Mouse (Mus musculus) liver, postnatal 0 days (tissue): Measurements from ENCODE around the gene Mob1a.

Experiments
- CTCF ChIP-seq: sonication (generic); IDR thresholded peaks from 2 replicates; pipeline ENCODE4 v1.5.1; 2016; ENCODE audit warnings: antibody characterized with exemption, low read depth
- EP300 ChIP-seq: IDR thresholded peaks from 2 replicates; pipeline ENCODE4 v1.6.1; 2016; ENCODE audit warnings: antibody characterized with exemption, low read depth, mild to moderate bottlenecking

DNA sequence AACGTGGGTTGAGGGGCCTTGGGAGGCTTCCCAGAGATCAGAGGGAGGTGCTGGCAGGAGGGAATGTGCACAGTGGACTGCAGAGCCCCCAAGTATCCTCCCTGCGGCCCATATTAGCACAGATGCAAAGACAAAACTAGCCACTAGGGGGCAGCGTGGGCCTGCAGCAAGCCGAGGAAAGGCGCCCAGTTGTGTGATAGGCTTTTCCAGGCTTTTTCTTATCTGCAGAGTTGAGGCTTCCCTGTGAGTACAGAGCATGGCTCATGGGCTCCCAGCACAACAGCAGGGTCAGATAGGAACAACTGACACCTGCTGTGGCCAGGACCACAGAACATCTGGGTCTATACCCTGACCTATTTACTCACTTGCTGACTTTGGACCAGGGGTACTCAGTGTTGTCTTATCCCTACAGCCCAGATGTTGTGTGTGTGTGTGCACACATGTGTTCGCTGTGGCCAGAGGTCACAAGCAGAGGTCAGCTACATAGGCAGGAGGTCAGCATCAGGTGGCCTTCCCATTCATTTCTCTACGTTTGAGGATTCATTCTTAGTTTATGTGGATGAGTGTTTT, 30.8 kb downstream of the Mob1a start:
- TF ChIP-seq CTCF (peak; percentile 98), EP300 (no peak)
